In the genomic region with DNA sequence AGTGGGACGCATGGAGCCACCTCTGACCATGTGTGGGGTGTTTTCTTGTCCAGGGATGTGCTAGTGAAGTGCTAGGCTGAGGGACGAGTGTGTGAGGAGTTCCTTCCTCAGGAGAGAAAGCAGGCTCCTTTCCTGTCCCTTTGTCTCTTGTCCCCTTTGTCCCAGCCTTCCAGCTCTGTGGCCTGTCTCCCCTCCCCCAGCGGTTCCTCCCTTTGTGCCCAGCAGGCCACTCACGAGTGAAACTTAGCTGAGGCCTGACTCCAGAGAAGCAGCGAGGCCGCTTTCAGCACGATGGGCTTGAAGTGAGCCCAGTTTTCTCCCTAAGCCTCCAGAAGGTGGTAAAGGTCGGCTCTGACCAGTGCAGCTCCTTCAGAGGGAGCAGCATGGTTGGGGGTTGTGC, we compare ENCODE assay signal across 9 mouse cellular contexts. TPM values are rescaled to one million over a fixed set of nuclear protein-coding genes. Genes with fewer than 3 reads are reported as not detected.
A peak's percentile ranks its signal among the peaks of the same experiment; 100 is the strongest.
DNase-seq lines count a peak whose midpoint lies in the region; ATAC-seq lines count a peak whose summit lies in the region.
"Had no signal": no experiment of that assay in that cellular context is flagged by ENCODE, and none has a peak within 500 bp of the region (broad histone marks: within the 10 kb centered on the region; RNA-seq: fewer than 3 reads in every experiment).

No protein-coding gene starts in this region.

- peaks cover 89% of the 10 kb centered on the region for H3K4me1 ChIP-seq in heart, embryonic 11.5 days (ENCODE audit: control insufficient read depth, insufficient read depth, low read length)
- peaks cover 78% of the 10 kb centered on the region for H3K4me1 ChIP-seq in hindbrain, embryonic 14.5 days (replicated peaks; ENCODE audit: control insufficient read depth, insufficient read depth, low read length)
- peaks cover 98% of the 10 kb centered on the region for H3K4me1 ChIP-seq in midbrain, embryonic 13.5 days (replicated peaks)

- intact Hi-C loops in heart, postnatal 36 days (cut with DNase I), result no loop called here

- WGBS in heart, embryonic 11.5 days (ENCODE audit: insufficient replicate concordance), result 18% methylated on average over 8 of the region's 8 CpGs
- WGBS in hindbrain, embryonic 14.5 days, result 6% methylated on average over 8 of the region's 8 CpGs
- 0% methylated on average over 8 of the region's 8 CpGs for WGBS in midbrain, embryonic 13.5 days

- H3K36me3 ChIP-seq in heart, embryonic 11.5 days (ENCODE audit: control insufficient read depth, insufficient read depth, low read length), result peaks cover 3% of the 10 kb centered on the region; the same call in 1 of the 2 replicates
- H3K36me3 ChIP-seq in hindbrain, embryonic 14.5 days (replicated peaks; ENCODE audit: control insufficient read depth, insufficient read depth), result peaks cover 29% of the 10 kb centered on the region; the same call in 1 of the 2 replicates
- peaks cover 20% of the 10 kb centered on the region for H3K36me3 ChIP-seq in midbrain, embryonic 13.5 days

- no peak for DNase-seq in heart, postnatal 36 days
- peak; percentile 82 for DNase-seq in embryo, embryonic 11 days
- DNase-seq in hindbrain, embryonic 14.5 days (ENCODE audit: low spot score), result no peak
- DNase-seq in urinary bladder, postnatal 14 days (ENCODE audit: low spot score), result no peak
- DNase-seq in cerebellum, adult 11-12 months, result no peak
- no peak for DNase-seq in thymus, postnatal 36 days

- no peaks in the 10 kb centered on the region for H3K9me3 ChIP-seq in heart, embryonic 11.5 days (replicated peaks; ENCODE audit: control insufficient read depth, low read length)
- H3K9me3 ChIP-seq in hindbrain, embryonic 14.5 days (ENCODE audit: control insufficient read depth, low read length), result no peaks in the 10 kb centered on the region
- no peaks in the 10 kb centered on the region for H3K9me3 ChIP-seq in midbrain, embryonic 13.5 days

- peak overlapping the region; percentile 67 for H3K27ac ChIP-seq in heart, embryonic 11.5 days (ENCODE audit: low read depth, low read length)
- H3K27ac ChIP-seq in hindbrain, embryonic 14.5 days, result peak overlapping the region; percentile 77
- H3K27ac ChIP-seq in midbrain, embryonic 13.5 days, result peak overlapping the region; percentile 94

- H3K27me3 ChIP-seq in heart, embryonic 11.5 days (ENCODE audit: control insufficient read depth, insufficient read depth, low read length), result no peaks in the 10 kb centered on the region
- H3K27me3 ChIP-seq in hindbrain, embryonic 14.5 days (ENCODE audit: control insufficient read depth, insufficient read depth, low read length), result no peaks in the 10 kb centered on the region
- no peaks in the 10 kb centered on the region for H3K27me3 ChIP-seq in midbrain, embryonic 13.5 days

- peak overlapping the region; percentile 36; the same call in 1 of the 2 replicates for H3K9ac ChIP-seq in heart, embryonic 11.5 days (ENCODE audit: low read depth, low read length)
- H3K9ac ChIP-seq in hindbrain, embryonic 14.5 days, result peak overlapping the region; percentile 49
- H3K9ac ChIP-seq in midbrain, embryonic 13.5 days (replicated peaks), result peak overlapping the region; percentile 69

- 0 out of 2 replicates have a peak overlapping the region, but pooled peaks have one; percentile 3 for H3K4me2 ChIP-seq in heart, embryonic 11.5 days
- H3K4me2 ChIP-seq in hindbrain, embryonic 14.5 days (replicated peaks), result no peak overlapping the region
- H3K4me2 ChIP-seq in midbrain, embryonic 13.5 days (replicated peaks), result peak overlapping the region; percentile 21

- ATAC-seq in heart, embryonic 11.5 days (replicated peaks; ENCODE audit: insufficient number of reproducible peaks, low FRiP score, low TSS enrichment), result no peak
- ATAC-seq in hindbrain, embryonic 14.5 days (ENCODE audit: low FRiP score), result no peak
- peak; percentile 19 for ATAC-seq in midbrain, embryonic 13.5 days

- H3K4me3 ChIP-seq in heart, embryonic 11.5 days (ENCODE audit: low read depth, low read length), result no peak overlapping the region
- H3K4me3 ChIP-seq in hindbrain, embryonic 14.5 days (replicated peaks; ENCODE audit: low read length), result no peak overlapping the region
- 0 out of 2 replicates have a peak overlapping the region, but pooled peaks have one; percentile 1 for H3K4me3 ChIP-seq in midbrain, embryonic 13.5 days (replicated peaks)
- H3K4me3 ChIP-seq: myocyte had no signal

RNA-seq across cellular contexts. Expression of gene Ssbp3, which starts 26.2 kb away (rescaled TPM):
- 54.2 and 63.4 TPM in 2 replicates for polyA plus RNA-seq in heart, embryonic 11.5 days (2014; fragmentation: Nextera tagmentation; extraction: Ambion mirVana)
- 10 to 100 TPM; 38.7 to 39.4 TPM for total RNA-seq in heart, postnatal 36 days (2021)
- 93.0 and 100 TPM in 2 replicates for polyA plus RNA-seq in hindbrain, embryonic 14.5 days (2014; fragmentation: Nextera tagmentation; extraction: Ambion mirVana)
- 192 and 229 TPM in 2 replicates for polyA plus RNA-seq in midbrain, embryonic 13.5 days (2015; fragmentation: Nextera tagmentation; extraction: Ambion mirVana)
